Mouse (Mus musculus) retina, adult 2 months (tissue): ENCODE measurements around the gene Plch1.

Experiments used
- DNase-seq: peaks from one replicate; pipeline ENCODE4 v3.0.0-alpha.2; 2012; ENCODE audit warnings: low read depth, low spot score

The Plch1 gene

GRCm38 (mm10) chr3:63726667-63727342, 172.5 kb downstream of the Plch1 start:
- no peak for DNase-seq

- DNase-seq, result no peak
These were observed 205.6 kb downstream of the Plch1 start for GRCm38 (mm10) chr3:63693694-63694093.

GRCm38 (mm10) chr3:63692727-63693126, 206.5 kb downstream of the Plch1 start:
- peak; percentile 3 for DNase-seq

- no peak for DNase-seq
These were observed 230.5 kb downstream of the Plch1 start for GRCm38 (mm10) chr3:63668779-63669178.

GRCm38 (mm10) chr3:63665307-63665706, 234.0 kb downstream of the Plch1 start:
- no peak for DNase-seq

GRCm38 (mm10) chr3:63664575-63665243, 234.6 kb downstream of the Plch1 start:
- DNase-seq, result no peak
